Mouse (Mus musculus): ENCODE measurements around the gene Ptprb.

DNA sequence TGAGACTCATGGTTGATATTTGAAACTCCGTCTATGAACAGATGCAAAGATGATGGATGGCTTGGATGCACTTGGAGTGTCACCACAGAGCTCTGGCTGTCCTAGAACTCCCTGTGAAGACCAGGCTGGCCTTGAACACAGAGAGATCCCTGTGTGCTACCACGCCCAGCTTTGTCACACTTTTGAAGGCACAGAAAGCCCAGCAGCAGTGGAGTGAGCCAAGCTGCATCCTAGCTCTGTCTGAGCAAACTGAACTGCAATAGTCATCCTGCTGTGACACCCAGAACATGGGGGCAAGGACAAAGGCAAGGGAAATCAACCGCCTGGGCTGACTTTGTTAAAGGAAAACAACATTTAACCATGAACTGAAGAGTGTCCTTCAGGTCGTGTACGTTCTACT lies 141.4 kb downstream of the Ptprb start:
- TF ChIP-seq MAX (IDR thresholded peaks at IDR 0.05) = no peak
- no peak for TF ChIP-seq CTCF (IDR thresholded peaks at IDR 0.05; ENCODE audit: control insufficient read depth, insufficient read depth, insufficient read length)
